Mouse (Mus musculus) liver, embryonic 13.5 days (tissue): ENCODE measurements around the gene 4931414P19Rik. TPM values are rescaled to one million over a fixed set of nuclear protein-coding genes. Genes with fewer than 3 reads are reported as not detected.

Experiments
- ATAC-seq: fragments of 200-750 bp; cut with Nextera tagmentation; 2 replicates; pipeline ENCODE4 v1.8.0; 2017; ENCODE audit warnings: low read depth, mild to moderate bottlenecking, moderate number of reproducible peaks, moderate library complexity
- DNase-seq: peaks from one replicate; pipeline ENCODE4 v3.0.0; 2022
- H3K27ac ChIP-seq: fragments of 300-500 bp; sonication (generic); 2 replicates; pipeline ENCODE4 v1.5.1; 2015; ENCODE audit warnings: moderate library complexity, mild to moderate bottlenecking, inconsistent platforms
- H3K27me3 ChIP-seq: fragments of 300-500 bp; sonication (generic); 2 replicates; pipeline ENCODE4 v1.6.1; 2015; ENCODE audit warnings: mild to moderate bottlenecking, inconsistent platforms
- H3K36me3 ChIP-seq: fragments of 300-500 bp; sonication (generic); 2 replicates; pipeline ENCODE4 v1.6.1; 2015; ENCODE audit warnings: mild to moderate bottlenecking, inconsistent platforms
- H3K4me1 ChIP-seq: fragments of 300-500 bp; sonication (generic); replicated peaks from 2 replicates; pipeline ENCODE4 v1.6.1; 2015; ENCODE audit warnings: inconsistent platforms
- H3K4me2 ChIP-seq: fragments of 300-500 bp; sonication (generic); 2 replicates; pipeline ENCODE4 v1.6.1; 2015; ENCODE audit warnings: inconsistent platforms, mild to moderate bottlenecking, moderate library complexity
- H3K4me3 ChIP-seq: fragments of 300-500 bp; sonication (generic); replicated peaks from 2 replicates; pipeline ENCODE4 v1.5.1; 2015; ENCODE audit warnings: mild to moderate bottlenecking, inconsistent platforms
- H3K9ac ChIP-seq: fragments of 300-500 bp; sonication (generic); 2 replicates; pipeline ENCODE4 v1.6.1; 2015; ENCODE audit warnings: mild to moderate bottlenecking, inconsistent platforms
- H3K9me3 ChIP-seq: fragments of 300-500 bp; sonication (generic); replicated peaks from 2 replicates; pipeline ENCODE4 v1.6.1; 2016; ENCODE audit warnings: inconsistent platforms
- WGBS: fragments of 180-500 bp; shearing (Covaris S2); methylation state at CpG from one replicate; pipeline ENCODE4 v1.1.7; 2015; ENCODE audit not compliant: insufficient replicate concordance; 5-methylcytosine and 5-hydroxymethylcytosine counted together
- polyA plus RNA-seq: library from polyadenylated mRNA; unstranded; fragments of >200 nt; fragmentation: Nextera tagmentation; extraction: Ambion mirVana; gene quantifications from 2 replicates; pipeline ENCODE4 v1.2.1, GENCODE M21; 2015

Gene 4931414P19Rik
- polyA plus RNA-seq, 1 experiment from 2014 or later: 2.7 TPM

- Histone ChIP-seq H3K9me3 (no peaks in the 10 kb centered on the region), H3K4me3 (no peak overlapping the region), H3K9ac (no peak overlapping the region), H3K36me3 (peaks cover 12% of the 10 kb centered on the region), H3K27ac (peak overlapping the region; percentile 16; the same call in 1 of the 2 replicates), H3K27me3 (no peaks in the 10 kb centered on the region), H3K4me1 (peaks cover 34% of the 10 kb centered on the region), H3K4me2 (no peak overlapping the region)
- DNase-seq (no peak), ATAC-seq (no peak)
- 66% methylated on average over 8 of the region's 8 CpGs for WGBS
Measured at GRCm38 (mm10) chr14:54607226-54607625, 1.4 kb upstream of the 4931414P19Rik start.

- H3K27me3 ChIP-seq: no peaks in the 10 kb centered on the region
- no peaks in the 10 kb centered on the region for H3K36me3 ChIP-seq
- H3K4me1 ChIP-seq: peaks cover 45% of the 10 kb centered on the region
- no peak for DNase-seq
- 77% methylated on average over 8 of the region's 8 CpGs for WGBS
- H3K9ac ChIP-seq: no peak overlapping the region
- H3K9me3 ChIP-seq: no peaks in the 10 kb centered on the region
- no peak for ATAC-seq
- peak overlapping the region; percentile 71 for H3K4me2 ChIP-seq
- H3K27ac ChIP-seq: peak overlapping the region; percentile 96
- peak overlapping the region; percentile 75 for H3K4me3 ChIP-seq
Measured at GRCm38 (mm10) chr14:54603686-54604085, 2.1 kb downstream of the 4931414P19Rik start.

GRCm38 (mm10) chr14:54603038-54603654 is 2.6 kb downstream of the 4931414P19Rik start:
- Histone ChIP-seq H3K9me3 (no peaks in the 10 kb centered on the region), H3K9ac (peak overlapping the region; percentile 85), H3K4me1 (peaks cover 45% of the 10 kb centered on the region), H3K4me2 (peak overlapping the region; percentile 71), H3K27me3 (no peaks in the 10 kb centered on the region), H3K27ac (peak overlapping the region; percentile 96), H3K4me3 (peak overlapping the region; percentile 75), H3K36me3 (no peaks in the 10 kb centered on the region)
- ATAC-seq (peak; percentile 99), DNase-seq (peak; percentile 91)
- WGBS: under 1% methylated on average over 46 of the region's 46 CpGs

- 28% methylated on average over 4 of the region's 4 CpGs for WGBS
- peak overlapping the region; percentile 85 for H3K9ac ChIP-seq
- peaks cover 45% of the 10 kb centered on the region for H3K4me1 ChIP-seq
- H3K27me3 ChIP-seq: no peaks in the 10 kb centered on the region
- peak overlapping the region; percentile 71 for H3K4me2 ChIP-seq
- ATAC-seq: no peak
- no peaks in the 10 kb centered on the region for H3K9me3 ChIP-seq
- peak overlapping the region; percentile 75 for H3K4me3 ChIP-seq
- no peak for DNase-seq
- H3K36me3 ChIP-seq: no peaks in the 10 kb centered on the region
- H3K27ac ChIP-seq: peak overlapping the region; percentile 96
Measured at GRCm38 (mm10) chr14:54602613-54603012, 3.2 kb downstream of the 4931414P19Rik start.

- Histone ChIP-seq H3K4me3 (no peak overlapping the region), H3K4me1 (peaks cover 45% of the 10 kb centered on the region)
Measured at GRCm38 (mm10) chr14:54601601-54602000, 4.2 kb downstream of the 4931414P19Rik start.

GRCm38 (mm10) chr14:54597084-54597483 is 8.7 kb downstream of the 4931414P19Rik start:
- peaks cover 16% of the 10 kb centered on the region for H3K36me3 ChIP-seq
- H3K27ac ChIP-seq: no peak overlapping the region
- H3K9me3 ChIP-seq: no peaks in the 10 kb centered on the region
- no peak for DNase-seq
- no peaks in the 10 kb centered on the region for H3K27me3 ChIP-seq
- H3K4me1 ChIP-seq: peaks cover 19% of the 10 kb centered on the region
- no peak for ATAC-seq
- WGBS: 60% methylated on average over 7 of the region's 7 CpGs
- no peak overlapping the region for H3K4me2 ChIP-seq
- H3K9ac ChIP-seq: no peak overlapping the region
- no peak overlapping the region for H3K4me3 ChIP-seq

More at GRCm38 (mm10) chr14:54601601-54602000, 4.2 kb downstream of the 4931414P19Rik start:
- no peak overlapping the region for H3K4me2 ChIP-seq
- H3K27me3 ChIP-seq: no peaks in the 10 kb centered on the region
- DNase-seq: no peak
- no peak overlapping the region for H3K9ac ChIP-seq
- ATAC-seq: no peak
- H3K36me3 ChIP-seq: no peaks in the 10 kb centered on the region
- 49% methylated on average over 2 of the region's 2 CpGs for WGBS
- H3K9me3 ChIP-seq: no peaks in the 10 kb centered on the region
- H3K27ac ChIP-seq: 0 out of 2 replicates have a peak overlapping the region, but pooled peaks have one; percentile 96

GRCm38 (mm10) chr14:54594631-54595414 is 11.0 kb downstream of the 4931414P19Rik start:
- H3K4me1 ChIP-seq: peaks cover 12% of the 10 kb centered on the region
- no peak for ATAC-seq

GRCm38 (mm10) chr14:54594055-54594454 is 11.7 kb downstream of the 4931414P19Rik start:
- Histone ChIP-seq H3K4me1 (peaks cover 17% of the 10 kb centered on the region), H3K9ac (no peak overlapping the region), H3K36me3 (peaks cover 16% of the 10 kb centered on the region), H3K27me3 (no peaks in the 10 kb centered on the region), H3K4me2 (no peak overlapping the region), H3K4me3 (no peak overlapping the region), H3K9me3 (no peaks in the 10 kb centered on the region), H3K27ac (no peak overlapping the region)
- DNase-seq (no peak), ATAC-seq (no peak)
- 69% methylated on average over 3 of the region's 3 CpGs for WGBS

More at GRCm38 (mm10) chr14:54594631-54595414, 11.0 kb downstream of the 4931414P19Rik start:
- Histone ChIP-seq H3K9ac (no peak overlapping the region), H3K4me2 (no peak overlapping the region), H3K27me3 (no peaks in the 10 kb centered on the region), H3K4me3 (no peak overlapping the region), H3K27ac (no peak overlapping the region), H3K9me3 (no peaks in the 10 kb centered on the region), H3K36me3 (peaks cover 16% of the 10 kb centered on the region)
- WGBS: 71% methylated on average over 28 of the region's 28 CpGs
- DNase-seq: no peak

- peak overlapping the region; percentile 8; the same call in 1 of the 2 replicates for H3K27ac ChIP-seq
Measured at GRCm38 (mm10) chr14:54592319-54592934, 13.4 kb downstream of the 4931414P19Rik start.

GRCm38 (mm10) chr14:54591056-54591455 is 14.7 kb downstream of the 4931414P19Rik start:
- no peak overlapping the region for H3K27ac ChIP-seq
- no peak overlapping the region for H3K9ac ChIP-seq
- no peak overlapping the region for H3K4me2 ChIP-seq
- ATAC-seq: no peak
- DNase-seq: no peak
- 87% methylated on average over 16 of the region's 16 CpGs for WGBS
- peaks cover 16% of the 10 kb centered on the region for H3K36me3 ChIP-seq
- H3K4me1 ChIP-seq: peaks cover 24% of the 10 kb centered on the region
- H3K9me3 ChIP-seq: no peaks in the 10 kb centered on the region
- no peak overlapping the region for H3K4me3 ChIP-seq
- H3K27me3 ChIP-seq: no peaks in the 10 kb centered on the region

More at GRCm38 (mm10) chr14:54592319-54592934, 13.4 kb downstream of the 4931414P19Rik start:
- DNase-seq (no peak), ATAC-seq (peak; percentile 55)
- peaks cover 16% of the 10 kb centered on the region for H3K36me3 ChIP-seq
- 29% methylated on average over 10 of the region's 10 CpGs for WGBS
- H3K4me1 ChIP-seq: peaks cover 24% of the 10 kb centered on the region
- H3K4me2 ChIP-seq: no peak overlapping the region
- no peak overlapping the region for H3K4me3 ChIP-seq
- H3K9me3 ChIP-seq: no peaks in the 10 kb centered on the region
- H3K27me3 ChIP-seq: no peaks in the 10 kb centered on the region
- H3K9ac ChIP-seq: no peak overlapping the region

- Histone ChIP-seq H3K36me3 (peaks cover 6% of the 10 kb centered on the region; the same call in 1 of the 2 replicates), H3K9ac (no peak overlapping the region), H3K4me3 (no peak overlapping the region), H3K27me3 (peaks cover 9% of the 10 kb centered on the region), H3K27ac (no peak overlapping the region), H3K4me2 (no peak overlapping the region), H3K4me1 (peaks cover 28% of the 10 kb centered on the region), H3K9me3 (no peaks in the 10 kb centered on the region)
- ATAC-seq: no peak
- WGBS: 40% methylated on average over 7 of the region's 7 CpGs
- DNase-seq: peak; percentile 52
Measured at GRCm38 (mm10) chr14:54583681-54584338, 22.0 kb downstream of the 4931414P19Rik start.
